Mouse (Mus musculus): ENCODE measurements around the gene Pum1. TPM values are rescaled to one million over a fixed set of nuclear protein-coding genes. Genes with fewer than 3 reads are reported as not detected.

Pum1 gene
- polyA plus RNA-seq, 1 experiment from 2014 or later, result 35.7 TPM

- Histone ChIP-seq H3K4me3 (ENCODE audit: low read depth, low read length) (no peak overlapping the region), H3K4me2 (ENCODE audit: low read depth, low read length) (no peak overlapping the region), H3K27ac (ENCODE audit: low read length) (no peak overlapping the region), H3K36me3 (ENCODE audit: control insufficient read depth, insufficient read depth) (no peaks in the 10 kb centered on the region), H3K9ac (ENCODE audit: low read depth, low read length) (no peak overlapping the region), H3K9me3 (replicated peaks; ENCODE audit: control insufficient read depth, low read length) (no peaks in the 10 kb centered on the region), H3K27me3 (ENCODE audit: control insufficient read depth, insufficient read depth, low read depth, low read length) (peaks cover 19% of the 10 kb centered on the region), H3K4me1 (ENCODE audit: control insufficient read depth, low read depth, low read length) (peaks cover 2% of the 10 kb centered on the region)
- ATAC-seq (ENCODE audit: low read depth), result no peak; the same call in 1 of the 2 replicates
- WGBS (ENCODE audit: insufficient replicate concordance), result 29% methylated on average over 15 of the region's 15 CpGs
Observed at GRCm38 (mm10) chr4:130797201-130798051, 134.3 kb downstream of the Pum1 start.

- Histone ChIP-seq H3K4me2 (ENCODE audit: low read depth, low read length) (no peak overlapping the region), H3K9me3 (replicated peaks; ENCODE audit: control insufficient read depth, low read length) (no peaks in the 10 kb centered on the region), H3K27me3 (ENCODE audit: control insufficient read depth, insufficient read depth, low read depth, low read length) (peaks cover 9% of the 10 kb centered on the region), H3K36me3 (ENCODE audit: control insufficient read depth, insufficient read depth) (no peaks in the 10 kb centered on the region), H3K9ac (ENCODE audit: low read depth, low read length) (no peak overlapping the region), H3K27ac (ENCODE audit: low read length) (no peak overlapping the region), H3K4me1 (ENCODE audit: control insufficient read depth, low read depth, low read length) (no peaks in the 10 kb centered on the region; the same call in 1 of the 2 replicates), H3K4me3 (ENCODE audit: low read depth, low read length) (no peak overlapping the region)
- ATAC-seq (ENCODE audit: low read depth), result no peak
- 52% methylated on average over 1 of the region's 1 CpGs for WGBS (ENCODE audit: insufficient replicate concordance)
Observed at GRCm38 (mm10) chr4:130798416-130798815, 135.3 kb downstream of the Pum1 start.

DNA sequence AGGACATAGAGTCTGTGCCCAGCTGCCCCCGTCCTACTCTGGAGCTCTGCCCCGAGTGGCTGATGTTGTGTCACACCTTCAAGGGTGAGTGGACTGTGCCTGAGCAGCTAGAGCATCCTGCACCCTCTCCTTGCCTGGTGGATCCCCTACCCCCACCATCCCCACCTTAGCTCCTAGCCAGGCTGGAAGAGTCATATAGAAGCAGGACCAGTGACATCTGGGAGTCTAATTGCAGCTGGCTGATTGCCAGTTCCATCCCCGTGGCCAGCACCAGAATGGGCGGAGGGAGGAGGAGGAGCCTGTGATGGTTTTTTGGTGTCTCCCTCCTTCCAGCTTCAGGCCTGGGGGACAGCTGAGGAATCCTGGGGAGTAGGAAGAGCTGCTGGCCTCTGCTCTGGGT is 136.0 kb downstream of the Pum1 start:
- no peak for ATAC-seq (ENCODE audit: low read depth)
- H3K9ac ChIP-seq (ENCODE audit: low read depth, low read length), result no peak overlapping the region
- H3K4me1 ChIP-seq (ENCODE audit: control insufficient read depth, low read depth, low read length), result no peaks in the 10 kb centered on the region; the same call in 1 of the 2 replicates
- H3K36me3 ChIP-seq (ENCODE audit: control insufficient read depth, insufficient read depth), result no peaks in the 10 kb centered on the region
- no peak overlapping the region for H3K4me2 ChIP-seq (ENCODE audit: low read depth, low read length)
- 44% methylated on average over 4 of the region's 4 CpGs for WGBS (ENCODE audit: insufficient replicate concordance)
- H3K27me3 ChIP-seq (ENCODE audit: control insufficient read depth, insufficient read depth, low read depth, low read length), result peaks cover 5% of the 10 kb centered on the region
- H3K9me3 ChIP-seq (replicated peaks; ENCODE audit: control insufficient read depth, low read length), result no peaks in the 10 kb centered on the region
- no peak overlapping the region for H3K27ac ChIP-seq (ENCODE audit: low read length)
- H3K4me3 ChIP-seq (ENCODE audit: low read depth, low read length), result no peak overlapping the region

- peaks cover under 1% of the 10 kb centered on the region for H3K27me3 ChIP-seq (ENCODE audit: control insufficient read depth, insufficient read depth, low read depth, low read length)
- no peaks in the 10 kb centered on the region; the same call in 1 of the 2 replicates for H3K4me1 ChIP-seq (ENCODE audit: control insufficient read depth, low read depth, low read length)
- H3K4me3 ChIP-seq (ENCODE audit: low read depth, low read length), result no peak overlapping the region
- no peaks in the 10 kb centered on the region for H3K9me3 ChIP-seq (replicated peaks; ENCODE audit: control insufficient read depth, low read length)
- WGBS (ENCODE audit: insufficient replicate concordance), result 38% methylated on average over 5 of the region's 5 CpGs
- H3K4me2 ChIP-seq (ENCODE audit: low read depth, low read length), result no peak overlapping the region
- no peak for ATAC-seq (ENCODE audit: low read depth)
- H3K27ac ChIP-seq (ENCODE audit: low read length), result no peak overlapping the region
- H3K36me3 ChIP-seq (ENCODE audit: control insufficient read depth, insufficient read depth), result no peaks in the 10 kb centered on the region
- H3K9ac ChIP-seq (ENCODE audit: low read depth, low read length), result no peak overlapping the region
Observed at GRCm38 (mm10) chr4:130799582-130799981, 136.5 kb downstream of the Pum1 start.

- no peak for ATAC-seq (ENCODE audit: low read depth)
- Histone ChIP-seq H3K9ac (ENCODE audit: low read depth, low read length) (no peak overlapping the region), H3K4me2 (ENCODE audit: low read depth, low read length) (no peak overlapping the region), H3K27me3 (ENCODE audit: control insufficient read depth, insufficient read depth, low read depth, low read length) (no peaks in the 10 kb centered on the region; the same call in 1 of the 2 replicates), H3K9me3 (replicated peaks; ENCODE audit: control insufficient read depth, low read length) (no peaks in the 10 kb centered on the region), H3K4me1 (ENCODE audit: control insufficient read depth, low read depth, low read length) (no peaks in the 10 kb centered on the region; the same call in 1 of the 2 replicates), H3K27ac (ENCODE audit: low read length) (no peak overlapping the region), H3K36me3 (ENCODE audit: control insufficient read depth, insufficient read depth) (no peaks in the 10 kb centered on the region), H3K4me3 (ENCODE audit: low read depth, low read length) (no peak overlapping the region)
- 58% methylated on average over 6 of the region's 6 CpGs for WGBS (ENCODE audit: insufficient replicate concordance)
Observed at GRCm38 (mm10) chr4:130800147-130800546, 137.0 kb downstream of the Pum1 start.

DNA sequence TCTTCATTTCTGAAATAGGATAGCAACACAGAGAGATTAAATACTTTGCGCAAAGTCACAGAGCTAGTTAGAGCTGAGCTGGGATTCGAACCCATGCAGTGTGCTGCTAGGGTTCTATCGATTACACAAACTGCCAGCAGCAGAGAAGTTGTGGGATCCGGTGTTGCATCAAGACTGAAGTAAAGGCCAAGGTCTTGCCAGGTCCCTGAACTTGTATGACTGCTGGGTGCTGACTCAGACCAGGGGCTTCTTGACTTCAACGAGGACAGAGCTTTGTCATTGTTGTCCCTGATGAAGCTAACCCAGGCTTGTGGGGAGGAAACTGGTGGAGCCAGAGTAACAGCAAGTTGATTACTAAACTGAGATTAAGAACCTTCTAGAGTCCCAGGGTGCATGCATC is 138.1 kb downstream of the Pum1 start:
- ATAC-seq (ENCODE audit: low read depth), result no peak; the same call in 1 of the 2 replicates
- Histone ChIP-seq H3K36me3 (ENCODE audit: control insufficient read depth, insufficient read depth) (no peaks in the 10 kb centered on the region), H3K4me2 (ENCODE audit: low read depth, low read length) (no peak overlapping the region), H3K4me1 (ENCODE audit: control insufficient read depth, low read depth, low read length) (no peaks in the 10 kb centered on the region; the same call in 1 of the 2 replicates), H3K9me3 (replicated peaks; ENCODE audit: control insufficient read depth, low read length) (no peaks in the 10 kb centered on the region), H3K9ac (ENCODE audit: low read depth, low read length) (no peak overlapping the region), H3K27me3 (ENCODE audit: control insufficient read depth, insufficient read depth, low read depth, low read length) (no peaks in the 10 kb centered on the region), H3K4me3 (ENCODE audit: low read depth, low read length) (no peak overlapping the region), H3K27ac (ENCODE audit: low read length) (no peak overlapping the region)
- 60% methylated on average over 5 of the region's 5 CpGs for WGBS (ENCODE audit: insufficient replicate concordance)

- WGBS (ENCODE audit: insufficient replicate concordance), result 48% methylated on average over 10 of the region's 10 CpGs
- Histone ChIP-seq H3K27ac (ENCODE audit: low read length) (no peak overlapping the region), H3K9ac (ENCODE audit: low read depth, low read length) (no peak overlapping the region), H3K36me3 (ENCODE audit: control insufficient read depth, insufficient read depth) (no peaks in the 10 kb centered on the region), H3K4me1 (ENCODE audit: control insufficient read depth, low read depth, low read length) (no peaks in the 10 kb centered on the region; the same call in 1 of the 2 replicates), H3K9me3 (replicated peaks; ENCODE audit: control insufficient read depth, low read length) (no peaks in the 10 kb centered on the region), H3K4me2 (ENCODE audit: low read depth, low read length) (no peak overlapping the region), H3K27me3 (ENCODE audit: control insufficient read depth, insufficient read depth, low read depth, low read length) (no peaks in the 10 kb centered on the region), H3K4me3 (ENCODE audit: low read depth, low read length) (no peak overlapping the region)
- no peak for ATAC-seq (ENCODE audit: low read depth)
Observed at GRCm38 (mm10) chr4:130801624-130802329, 138.7 kb downstream of the Pum1 start.

DNA sequence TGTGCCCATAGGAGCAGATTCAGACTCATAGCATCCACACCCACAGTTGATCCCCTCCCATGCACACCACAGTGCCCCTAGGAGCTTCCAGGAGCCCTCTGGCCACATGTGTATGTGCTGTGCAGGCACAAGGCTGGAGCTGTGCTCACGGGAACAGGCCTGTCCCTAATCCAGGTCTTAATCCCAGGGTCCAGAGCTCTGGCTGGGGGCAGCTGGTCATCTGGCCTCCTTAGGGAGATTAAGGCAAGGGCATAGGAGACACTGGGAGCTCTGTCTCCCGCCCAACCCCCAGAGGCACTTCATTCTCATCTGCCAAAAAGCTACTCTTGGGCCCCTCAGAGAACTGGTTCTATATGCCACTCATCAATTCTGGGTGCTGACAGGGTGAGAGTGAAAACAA is 140.5 kb downstream of the Pum1 start:
- Histone ChIP-seq H3K9ac (ENCODE audit: low read depth, low read length) (no peak overlapping the region), H3K4me3 (ENCODE audit: low read depth, low read length) (no peak overlapping the region), H3K4me1 (ENCODE audit: control insufficient read depth, low read depth, low read length) (no peaks in the 10 kb centered on the region; the same call in 1 of the 2 replicates), H3K27me3 (ENCODE audit: control insufficient read depth, insufficient read depth, low read depth, low read length) (no peaks in the 10 kb centered on the region), H3K27ac (ENCODE audit: low read length) (no peak overlapping the region), H3K36me3 (ENCODE audit: control insufficient read depth, insufficient read depth) (no peaks in the 10 kb centered on the region), H3K4me2 (ENCODE audit: low read depth, low read length) (no peak overlapping the region), H3K9me3 (replicated peaks; ENCODE audit: control insufficient read depth, low read length) (no peaks in the 10 kb centered on the region)
- no peak for ATAC-seq (ENCODE audit: low read depth)
- WGBS (ENCODE audit: insufficient replicate concordance), result 65% methylated on average over 2 of the region's 2 CpGs

- Histone ChIP-seq H3K4me1 (ENCODE audit: control insufficient read depth, low read depth, low read length) (no peaks in the 10 kb centered on the region; the same call in 1 of the 2 replicates), H3K4me3 (ENCODE audit: low read depth, low read length) (no peak overlapping the region), H3K4me2 (ENCODE audit: low read depth, low read length) (no peak overlapping the region), H3K9ac (ENCODE audit: low read depth, low read length) (no peak overlapping the region), H3K27ac (ENCODE audit: low read length) (no peak overlapping the region), H3K36me3 (ENCODE audit: control insufficient read depth, insufficient read depth) (no peaks in the 10 kb centered on the region), H3K9me3 (replicated peaks; ENCODE audit: control insufficient read depth, low read length) (no peaks in the 10 kb centered on the region), H3K27me3 (ENCODE audit: control insufficient read depth, insufficient read depth, low read depth, low read length) (no peaks in the 10 kb centered on the region)
- no peak for ATAC-seq (ENCODE audit: low read depth)
- WGBS (ENCODE audit: insufficient replicate concordance), result 44% methylated on average over 2 of the region's 2 CpGs
Observed at GRCm38 (mm10) chr4:130804292-130804691, 141.2 kb downstream of the Pum1 start.

Measured in liver, embryonic 16.5 days (tissue).